Mouse (Mus musculus) embryonic fibroblast, embryonic 13.5 days (primary cell): ENCODE measurements around the gene Anxa1. TPM values are rescaled to one million over a fixed set of nuclear protein-coding genes. Genes with fewer than 3 reads are reported as not detected.

Experiments
- H3K27ac ChIP-seq: 2 replicates; pipeline ENCODE4 v1.5.1; 2012; ENCODE audit warnings: low read length, control low read depth, inconsistent platforms; ENCODE audit not compliant: insufficient read depth
- H3K4me1 ChIP-seq: 2 replicates; pipeline ENCODE4 v1.6.1; 2011; ENCODE audit warnings: low read length; ENCODE audit not compliant: control insufficient read depth, insufficient read depth
- H3K4me3 ChIP-seq: 2 replicates; pipeline ENCODE4 v1.5.1; 2011; ENCODE audit warnings: mild to moderate bottlenecking, control low read depth, low read length; ENCODE audit not compliant: insufficient read depth
- CTCF ChIP-seq: IDR thresholded peaks from 2 replicates; pipeline ENCODE4 v1.5.1; 2011; ENCODE audit warnings: mild to moderate bottlenecking, control low read depth, low read length, moderate library complexity, borderline replicate concordance; ENCODE audit not compliant: insufficient read depth
- POLR2A ChIP-seq: IDR thresholded peaks from 2 replicates; pipeline ENCODE4 v1.6.1; 2011; ENCODE audit warnings: low read depth, mild to moderate bottlenecking, control low read depth, low read length, moderate library complexity
- polyA plus RNA-seq: library from polyadenylated mRNA; stranded (reverse); fragments of >200 nt; gene quantifications from 2 replicates; pipeline ENCODE4 v1.2.4, GENCODE M21; 2011; ENCODE audit warnings: low read depth; ENCODE audit not compliant: missing spikeins, insufficient read length

The Anxa1 gene
- polyA plus RNA-seq: 2,091 and 2,241 TPM in 2 replicates

DNA sequence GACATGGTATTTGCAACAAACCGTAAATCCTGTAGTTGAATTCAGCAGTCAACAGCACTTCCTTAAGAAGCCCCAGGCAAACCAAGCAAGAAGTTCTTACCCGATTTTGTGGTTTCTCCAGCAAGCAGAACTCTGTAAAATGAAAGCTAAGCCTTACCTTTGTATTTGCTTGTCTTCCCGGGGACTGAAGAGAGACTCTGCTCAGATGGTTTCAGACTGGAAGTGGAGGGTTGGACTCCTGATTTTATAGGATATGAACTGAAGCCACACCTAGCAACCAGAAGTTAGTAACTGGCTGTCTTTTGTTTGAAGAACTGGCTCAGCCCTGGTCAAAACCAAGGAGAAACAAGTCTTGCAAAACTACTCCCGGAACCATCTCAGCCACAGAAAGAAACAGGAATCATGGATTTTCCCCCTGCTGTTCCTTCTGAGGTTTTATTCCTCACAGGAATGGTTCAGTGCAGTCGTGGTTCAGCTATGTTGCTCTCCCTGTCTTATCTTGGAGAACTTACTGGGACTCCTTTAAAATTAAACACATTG is at the start of gene Anxa1:
Gene Anxa1 (minus strand): TSS at position 490 of the 540 bp plus-strand sequence.
- H3K27ac ChIP-seq: peak within 1 kb of the TSS; percentile 98
- H3K4me3 ChIP-seq: peak within 1 kb of the TSS; percentile 100
- peaks cover 8% of the 10 kb centered on the region for H3K4me1 ChIP-seq
- TF ChIP-seq POLR2A: peak; percentile 98
- no peak for TF ChIP-seq CTCF

DNA sequence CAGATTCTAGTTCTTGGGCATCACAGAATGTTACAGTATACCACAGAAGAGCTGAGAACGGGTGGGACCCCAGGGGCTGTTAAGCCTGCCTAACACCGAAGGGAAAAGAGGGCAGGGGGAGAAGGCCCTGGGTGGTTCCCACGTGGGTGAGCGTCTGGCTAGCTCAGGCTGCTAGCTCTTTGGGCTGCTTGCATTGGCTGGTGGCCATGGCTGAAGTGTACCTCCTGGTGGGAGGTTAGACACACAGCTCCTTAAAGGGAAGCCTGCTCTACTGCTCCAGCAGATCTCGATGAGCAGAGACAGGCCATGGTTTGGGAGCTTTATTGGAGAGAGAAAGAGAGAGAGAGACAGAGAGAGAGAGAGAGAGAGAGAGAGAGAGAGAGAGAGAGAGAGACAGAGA is 46.3 kb upstream of the Anxa1 start:
- TF ChIP-seq POLR2A (no peak), CTCF (no peak)
- H3K27ac ChIP-seq: no peak overlapping the region
- no peak overlapping the region for H3K4me3 ChIP-seq
- H3K4me1 ChIP-seq: no peaks in the 10 kb centered on the region

DNA sequence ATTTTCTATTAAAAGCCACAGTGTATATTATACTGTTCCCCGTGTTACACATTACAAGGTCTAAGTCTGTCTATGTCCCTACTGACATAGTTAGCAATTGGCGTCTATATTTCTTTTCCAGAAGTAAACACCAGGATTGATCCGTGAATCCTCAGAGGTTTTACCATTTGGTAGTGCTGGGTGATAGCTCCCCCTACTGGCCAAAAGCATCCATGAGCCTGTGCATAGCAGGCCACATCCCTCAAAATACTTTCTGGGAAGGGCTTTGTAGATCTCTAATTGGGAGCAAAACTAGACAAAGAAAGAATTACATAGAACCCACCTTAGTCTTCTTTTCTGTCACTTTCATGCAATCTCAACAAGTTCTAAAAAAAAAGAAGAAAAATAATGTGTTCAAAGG is 43.8 kb upstream of the Anxa1 start:
- peak; percentile 54; the same call in 1 of the 2 replicates for TF ChIP-seq CTCF
- TF ChIP-seq POLR2A: no peak
- no peak overlapping the region for H3K27ac ChIP-seq
- no peaks in the 10 kb centered on the region for H3K4me1 ChIP-seq

DNA sequence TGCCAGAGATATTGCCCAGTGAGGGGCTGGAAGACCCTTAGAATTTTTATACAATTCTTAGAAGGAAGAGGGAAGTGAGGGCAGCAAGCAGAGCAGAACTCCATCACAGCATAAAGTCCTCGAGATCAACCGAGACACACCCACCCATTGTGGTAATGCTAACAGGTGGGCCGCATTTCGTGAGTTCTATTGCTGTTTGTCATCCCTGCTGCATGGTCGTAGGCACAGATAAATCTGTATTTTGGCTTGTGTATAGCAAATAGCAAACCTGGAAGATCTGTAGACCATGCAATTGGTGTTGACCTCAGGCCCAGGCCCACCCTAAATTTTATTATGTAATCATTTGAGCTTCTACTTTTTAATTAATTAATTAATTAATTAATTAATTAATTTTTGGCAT is 43.2 kb upstream of the Anxa1 start:
- no peak overlapping the region for H3K4me3 ChIP-seq
- TF ChIP-seq CTCF: no peak
- TF ChIP-seq POLR2A: no peak
- H3K27ac ChIP-seq: no peak overlapping the region
- no peaks in the 10 kb centered on the region for H3K4me1 ChIP-seq

More for the DNA sequence above, 43.8 kb upstream of the Anxa1 start:
- H3K4me3 ChIP-seq: no peak overlapping the region

DNA sequence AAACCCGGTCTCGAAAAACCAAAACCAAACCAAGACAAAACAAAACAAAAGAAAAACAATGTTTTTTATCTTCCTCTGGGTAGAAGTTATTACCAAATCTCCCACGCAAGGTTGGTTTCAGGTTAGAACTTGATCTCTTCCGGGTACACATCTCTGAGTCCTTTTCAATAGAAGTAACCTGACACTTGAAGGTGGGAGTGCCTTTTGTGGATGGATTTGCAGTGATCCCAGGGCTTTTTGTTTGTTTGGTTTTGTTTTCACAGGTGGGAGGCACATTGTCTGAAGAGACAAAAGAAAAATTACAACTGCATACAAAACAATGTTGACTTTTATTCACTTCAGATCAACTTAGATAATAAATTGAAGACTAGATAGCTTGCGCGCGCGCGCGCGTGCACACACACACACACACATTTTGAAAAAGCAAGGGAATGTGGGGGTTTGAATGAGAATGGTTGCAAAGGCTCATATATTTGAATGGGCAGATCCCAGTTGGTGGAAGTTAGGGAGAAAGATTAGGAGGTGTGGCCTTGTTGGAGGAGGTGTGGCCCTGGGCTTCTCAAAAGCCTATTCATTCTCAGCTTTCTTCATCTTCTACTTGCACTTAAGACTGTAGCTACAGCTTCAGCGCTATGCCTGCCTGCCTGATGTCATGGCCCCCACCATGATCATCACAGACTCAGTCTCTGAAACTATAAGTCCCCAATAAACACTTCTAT is 35.9 kb upstream of the Anxa1 start:
- no peak for TF ChIP-seq POLR2A
- no peak for TF ChIP-seq CTCF

DNA sequence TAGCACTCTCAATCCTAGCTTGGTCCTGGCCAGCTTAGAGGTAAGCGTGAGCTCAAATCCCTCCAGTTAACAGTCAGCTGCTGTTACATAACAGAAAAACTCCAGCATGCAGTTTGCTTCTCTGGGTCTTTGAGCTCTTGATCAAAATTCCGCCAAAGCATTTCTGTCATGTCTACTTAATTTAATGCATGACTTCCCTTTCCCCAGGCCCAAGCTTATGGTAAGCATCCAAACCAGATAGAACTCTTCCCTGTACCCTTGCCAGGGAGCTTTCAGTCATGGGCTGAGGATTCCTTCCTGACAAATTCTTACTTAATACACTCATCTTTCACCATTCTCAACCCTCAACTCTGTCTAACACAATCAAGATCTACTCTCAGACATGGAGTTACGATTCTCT is 20.5 kb upstream of the Anxa1 start:
- TF ChIP-seq POLR2A (no peak), CTCF (no peak)
- no peaks in the 10 kb centered on the region; the same call in 1 of the 2 replicates for H3K4me1 ChIP-seq
- H3K4me3 ChIP-seq: no peak overlapping the region
- H3K27ac ChIP-seq: no peak overlapping the region

More for the DNA sequence above, 35.9 kb upstream of the Anxa1 start:
- H3K4me3 ChIP-seq: no peak overlapping the region
- H3K27ac ChIP-seq: no peak overlapping the region
- H3K4me1 ChIP-seq: peaks cover 7% of the 10 kb centered on the region

DNA sequence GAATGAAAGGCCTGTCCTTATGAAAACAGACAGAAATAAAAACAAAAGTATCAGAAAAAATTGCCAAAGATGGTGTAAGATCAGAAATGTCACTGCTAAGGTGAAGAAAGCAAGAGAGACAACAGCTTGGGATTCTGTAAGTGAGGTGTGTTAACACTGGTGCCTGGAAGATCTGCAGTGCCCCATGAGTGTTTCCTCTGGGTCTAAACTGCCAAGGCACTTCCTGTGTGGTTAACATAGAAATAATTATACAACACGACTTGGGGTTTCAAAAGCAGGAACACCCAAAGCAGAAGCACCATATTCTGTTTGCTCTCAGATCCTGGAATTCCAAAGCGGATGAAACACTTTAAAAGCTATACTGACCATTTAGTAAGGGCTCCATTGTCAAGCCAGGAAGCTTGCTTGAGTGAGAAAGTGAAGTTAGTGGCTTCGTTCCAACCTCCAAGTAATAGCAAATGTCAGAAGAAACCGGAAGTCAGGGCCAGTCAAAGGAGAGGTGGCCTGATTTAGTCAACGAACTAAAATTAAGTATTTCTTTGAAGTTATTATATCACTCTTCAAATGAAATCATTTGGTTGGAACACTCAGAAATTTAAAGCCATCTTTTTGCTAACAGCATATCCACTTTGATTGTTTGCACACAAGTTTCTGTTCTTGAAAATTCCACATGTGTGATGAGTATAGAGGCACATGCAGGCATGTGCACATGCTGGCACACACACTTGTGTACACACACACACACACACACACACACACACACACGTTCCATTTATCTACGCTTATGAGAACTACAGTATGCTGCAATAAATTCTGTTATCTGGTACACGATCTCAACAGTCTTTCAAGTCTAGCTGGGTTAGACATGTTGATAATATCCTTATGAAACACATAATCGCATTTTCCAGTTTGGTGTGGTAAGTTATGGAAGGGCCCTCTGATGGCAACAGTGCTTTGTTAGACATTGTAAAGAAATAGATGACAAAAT is 19.1 kb upstream of the Anxa1 start:
- TF ChIP-seq CTCF: no peak
- TF ChIP-seq POLR2A: no peak
- H3K4me3 ChIP-seq: no peak overlapping the region
- H3K4me1 ChIP-seq: peaks cover 4% of the 10 kb centered on the region
- no peak overlapping the region for H3K27ac ChIP-seq

DNA sequence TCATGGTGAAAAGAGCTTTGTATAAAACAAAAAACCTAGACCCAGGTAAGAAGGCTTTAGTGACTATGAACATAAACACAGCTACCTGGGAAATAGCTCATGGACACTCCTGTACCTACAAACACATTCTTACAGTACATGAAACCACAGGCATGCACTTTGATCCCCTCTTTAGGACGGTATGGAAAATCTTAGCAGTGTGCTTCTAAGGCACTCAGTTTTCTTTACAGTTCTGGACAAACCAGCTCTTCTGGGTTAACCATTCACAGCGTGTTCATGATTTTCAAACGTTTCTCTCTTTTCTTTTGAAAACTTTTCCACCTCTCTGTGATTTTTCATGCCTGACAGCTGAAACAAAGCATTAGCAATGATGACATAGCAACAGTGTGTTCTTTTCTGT is 15.7 kb upstream of the Anxa1 start:
- TF ChIP-seq CTCF (no peak), POLR2A (no peak)
- peaks cover 10% of the 10 kb centered on the region for H3K4me1 ChIP-seq
- no peak overlapping the region for H3K4me3 ChIP-seq
- H3K27ac ChIP-seq: no peak overlapping the region

DNA sequence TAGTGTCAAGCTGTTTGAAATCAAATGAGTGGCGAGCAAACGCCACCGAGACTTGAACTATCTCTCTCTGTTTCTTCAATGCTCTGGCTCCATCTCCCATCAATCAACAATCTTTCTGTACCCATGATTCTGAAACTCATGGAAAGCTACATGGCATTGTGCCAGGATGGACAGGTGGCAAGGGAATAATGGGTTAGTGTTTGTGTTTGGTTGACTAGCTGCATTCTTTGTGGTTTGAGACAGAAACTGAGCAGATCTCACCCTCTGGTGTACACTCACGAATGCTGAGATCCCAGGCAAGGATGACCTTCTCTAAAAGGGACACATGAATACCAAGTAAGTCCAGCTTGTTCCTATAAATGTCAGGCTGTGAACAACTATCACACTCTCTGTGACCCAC is 14.3 kb upstream of the Anxa1 start:
- Histone ChIP-seq H3K4me3 (no peak overlapping the region), H3K4me1 (peaks cover 13% of the 10 kb centered on the region), H3K27ac (no peak overlapping the region)
- TF ChIP-seq CTCF: no peak
- TF ChIP-seq POLR2A: no peak

DNA sequence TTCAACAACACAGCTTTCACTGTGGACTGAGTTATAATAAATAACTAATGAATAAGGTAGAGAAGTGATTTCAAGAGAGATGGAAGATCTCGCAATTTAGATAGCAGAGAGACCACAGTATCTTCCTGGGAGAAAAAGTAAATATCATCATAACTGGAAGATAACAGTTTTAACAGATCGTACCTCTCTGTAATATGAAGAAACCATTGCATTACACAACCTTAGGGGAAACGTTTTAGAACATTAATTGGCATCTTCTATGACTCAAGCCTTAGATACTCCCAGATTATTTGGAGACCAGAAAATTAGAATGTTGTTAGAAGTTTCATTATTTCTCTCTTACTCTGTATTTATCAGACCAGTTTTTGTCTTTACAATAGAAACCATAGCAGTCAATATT is 13.0 kb upstream of the Anxa1 start:
- H3K4me1 ChIP-seq: peaks cover 13% of the 10 kb centered on the region
- no peak for TF ChIP-seq POLR2A
- no peak for TF ChIP-seq CTCF
- H3K27ac ChIP-seq: no peak overlapping the region
- H3K4me3 ChIP-seq: no peak overlapping the region
